Mouse (Mus musculus): ENCODE measurements at regions not wholly inside any gene's neighbourhood (a gene's known extent, or its start where the extent isn't known, plus 50 kb on each side); places are given as distances from the start of the nearest gene placed in this dataset.

- DNase-seq (ENCODE audit: extremely low read depth, low read depth, low spot score) = no peak
These were observed 145.6 kb upstream of the Mocs2 start for GRCm38 (mm10) chr13:114672411-114672810.

GRCm38 (mm10) chr13:114679703-114680378, 138.2 kb upstream of the Mocs2 start:
- DNase-seq (ENCODE audit: extremely low read depth, low read depth, low spot score) = peak; percentile 16

DNA sequence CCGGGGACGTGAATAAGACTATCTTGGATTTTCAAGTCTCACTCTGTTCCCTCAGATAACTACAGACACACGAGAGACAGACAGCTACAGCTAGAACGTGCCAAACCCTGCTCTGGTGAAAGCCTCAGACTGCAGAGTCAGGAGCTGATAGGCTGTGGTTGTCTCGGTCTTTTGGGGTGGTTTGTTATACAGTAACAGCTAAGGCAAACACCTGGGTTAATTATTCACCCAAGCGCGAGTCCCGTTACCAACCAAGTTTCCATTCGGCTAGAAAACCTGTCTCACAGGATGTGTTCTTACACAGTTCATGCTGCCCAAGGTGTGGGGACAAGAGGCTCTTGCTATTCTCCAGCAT, 137.7 kb upstream of the Mocs2 start:
- no peak for DNase-seq (ENCODE audit: extremely low read depth, low read depth, low spot score)

- DNase-seq (ENCODE audit: extremely low read depth, low read depth, low spot score) = no peak
These were observed 136.8 kb upstream of the Mocs2 start for GRCm38 (mm10) chr13:114681196-114681595.

DNA sequence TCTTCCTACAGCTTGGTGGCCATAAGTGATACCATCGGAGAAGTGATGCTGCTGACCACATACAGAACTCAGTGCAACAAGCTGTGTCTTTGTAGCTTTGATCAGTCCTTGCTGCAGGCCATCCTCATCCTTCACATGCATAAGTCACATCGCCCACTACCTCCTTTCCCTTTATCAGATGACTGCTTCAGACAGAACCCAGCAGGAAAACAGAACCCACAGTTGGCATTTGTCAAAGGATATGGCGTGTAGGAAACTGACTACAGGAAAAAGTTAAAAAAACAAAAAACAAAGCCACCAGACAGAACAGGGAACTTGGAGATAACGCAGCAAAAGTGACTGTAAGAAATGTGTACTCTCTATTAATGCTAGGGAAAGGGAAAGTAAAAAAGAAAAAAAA, 136.1 kb upstream of the Mocs2 start:
- no peak for DNase-seq (ENCODE audit: extremely low read depth, low read depth, low spot score)

DNA sequence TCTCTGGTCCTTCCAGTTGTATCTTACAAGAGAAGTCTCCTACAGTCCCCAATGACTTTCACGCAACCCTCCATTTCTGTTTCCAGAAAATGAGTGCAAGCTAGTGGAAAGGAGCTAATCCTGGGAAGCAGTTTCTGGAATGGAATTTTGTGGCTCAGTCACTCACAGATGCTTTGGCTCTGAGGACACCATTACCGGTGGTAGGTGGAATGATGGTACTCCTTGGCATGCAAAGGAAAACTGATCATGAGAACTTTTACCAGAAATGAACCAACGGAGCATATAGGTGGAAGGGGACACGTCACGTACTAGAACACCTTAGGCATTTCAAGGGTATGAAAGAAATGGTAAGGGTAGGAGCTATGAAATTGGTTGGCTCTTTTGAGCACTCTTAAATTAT, 135.1 kb upstream of the Mocs2 start:
- no peak for DNase-seq (ENCODE audit: extremely low read depth, low read depth, low spot score)

DNA sequence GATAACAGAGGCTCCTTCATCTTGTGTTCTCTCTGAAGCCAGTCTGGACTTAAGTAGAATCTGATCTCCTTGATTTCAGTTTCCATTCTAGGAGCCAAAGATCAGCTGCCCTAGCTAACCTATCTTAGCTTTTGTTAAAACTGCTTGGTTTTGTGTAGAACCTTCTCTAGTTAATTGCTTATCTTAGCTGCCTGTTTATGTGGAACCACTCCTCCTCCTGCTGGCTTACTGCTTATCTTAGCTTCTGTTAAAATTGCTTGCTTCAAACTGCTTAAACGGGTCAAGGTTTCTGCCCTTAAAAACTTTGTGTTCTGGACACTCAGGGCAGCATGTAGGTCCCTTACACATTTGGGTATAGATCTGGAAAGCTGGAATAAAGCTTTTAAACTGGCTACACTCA, 133.7 kb upstream of the Mocs2 start:
- no peak for DNase-seq (ENCODE audit: extremely low read depth, low read depth, low spot score)

GRCm38 (mm10) chr13:114685368-114685767, 132.7 kb upstream of the Mocs2 start:
- DNase-seq (ENCODE audit: extremely low read depth, low read depth, low spot score) = no peak

- DNase-seq (ENCODE audit: extremely low read depth, low read depth, low spot score) = no peak
These were observed 105.4 kb upstream of the Mocs2 start for GRCm38 (mm10) chr13:114712601-114713000.

DNA sequence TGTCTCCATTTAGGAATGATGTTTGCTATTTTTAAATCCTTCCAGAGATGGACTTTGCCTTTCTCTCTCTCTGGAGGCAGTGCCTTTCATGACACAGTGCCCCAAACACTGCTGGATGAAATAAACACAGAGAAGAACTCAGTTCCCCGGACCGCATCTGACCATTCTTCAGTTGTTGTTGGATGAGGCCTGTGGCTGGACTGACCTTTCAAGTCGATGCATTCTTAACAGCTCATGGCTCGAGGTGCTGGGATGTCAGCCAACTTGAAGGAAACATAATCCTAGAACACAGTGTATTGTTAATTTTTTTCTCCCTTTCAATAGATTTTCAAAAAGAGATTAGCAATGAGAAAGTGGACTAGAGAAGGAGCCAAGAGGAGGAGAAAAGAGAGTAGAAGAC, 98.3 kb upstream of the Mocs2 start:
- DNase-seq (ENCODE audit: extremely low read depth, low read depth, low spot score) = no peak

DNA sequence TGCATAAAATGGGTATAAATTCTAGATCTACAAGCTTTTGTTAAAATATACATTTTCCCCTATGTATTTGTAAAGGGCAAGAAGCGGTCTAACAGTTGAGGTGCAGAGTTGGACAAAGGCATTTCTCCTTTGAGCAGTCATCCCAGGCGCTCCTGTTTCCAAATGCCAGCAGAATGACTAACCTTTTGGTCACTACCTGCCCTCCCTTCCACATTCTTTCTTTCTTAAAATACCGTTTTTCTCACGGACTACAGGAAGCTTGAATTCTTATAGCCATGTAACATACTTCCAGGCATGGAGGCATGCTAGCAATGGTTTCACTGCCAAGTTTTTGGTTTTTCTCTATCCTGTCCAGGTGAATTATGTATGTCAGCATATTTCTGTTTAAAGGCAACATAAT, 91.2 kb upstream of the Mocs2 start:
- DNase-seq (ENCODE audit: extremely low read depth, low read depth, low spot score) = no peak

- no peak for DNase-seq (ENCODE audit: extremely low read depth, low read depth, low spot score)
These were observed 83.0 kb upstream of the Mocs2 start for GRCm38 (mm10) chr13:114735066-114735465.

- DNase-seq (ENCODE audit: extremely low read depth, low read depth, low spot score) = no peak
These were observed 82.0 kb upstream of the Mocs2 start for GRCm38 (mm10) chr13:114736066-114736465.

- DNase-seq (ENCODE audit: extremely low read depth, low read depth, low spot score) = no peak
These were observed 75.5 kb upstream of the Mocs2 start for GRCm38 (mm10) chr13:114742534-114742933.

- no peak for DNase-seq (ENCODE audit: extremely low read depth, low read depth, low spot score)
These were observed 72.2 kb upstream of the Mocs2 start for GRCm38 (mm10) chr13:114745814-114746213.

DNA sequence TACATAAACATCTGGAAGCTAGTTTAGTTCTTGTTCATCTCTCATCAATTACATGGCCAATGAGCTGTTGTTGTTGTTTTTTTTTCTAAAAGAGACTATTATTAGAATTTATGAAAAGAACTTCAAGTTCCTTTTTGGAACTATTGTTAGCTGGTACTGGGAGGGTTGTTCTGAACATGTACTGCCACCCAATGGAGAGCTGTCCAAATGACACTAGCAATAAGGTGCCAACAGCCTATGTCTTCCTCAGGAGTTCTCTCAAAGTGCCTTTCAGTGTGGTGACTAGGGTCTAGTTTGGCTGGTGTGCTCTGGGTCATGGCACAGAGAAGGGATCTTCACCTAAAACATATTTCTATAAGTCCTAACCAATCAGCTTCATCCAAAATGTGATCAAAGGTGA, 60.6 kb upstream of the Mocs2 start:
- DNase-seq (ENCODE audit: extremely low read depth, low read depth, low spot score) = peak; percentile 3

- DNase-seq (ENCODE audit: extremely low read depth, low read depth, low spot score) = no peak
These were observed 58.1 kb upstream of the Mocs2 start for GRCm38 (mm10) chr13:114759886-114760285.

GRCm38 (mm10) chr13:114760901-114761300, 57.1 kb upstream of the Mocs2 start:
- peak; percentile 39 for DNase-seq (ENCODE audit: extremely low read depth, low read depth, low spot score)

Measured in fat pad, adult 2 months (tissue).